Mouse (Mus musculus) C2C12 (cell line): Measurements from ENCODE around the gene Adnp. TPM values are rescaled to one million over a fixed set of nuclear protein-coding genes. Genes with fewer than 3 reads are reported as not detected.

Source experiments
- H3K27me3 ChIP-seq: one replicate; pipeline ENCODE4 v1.6.1; 2011; ENCODE audit not compliant: control insufficient read depth, insufficient read depth, insufficient read length
- H3K36me3 ChIP-seq: one replicate; pipeline ENCODE4 v1.6.1; 2011; ENCODE audit not compliant: control insufficient read depth, insufficient read depth
- H3K4me3 ChIP-seq: one replicate; pipeline ENCODE4 v1.5.1; 2011; ENCODE audit warnings: mild to moderate bottlenecking, control low read depth; ENCODE audit not compliant: poor library complexity, insufficient read depth, severe bottlenecking
- H3K79me2 ChIP-seq: one replicate; pipeline ENCODE4 v1.6.1; 2011; ENCODE audit not compliant: control insufficient read depth, insufficient read depth
- H3K79me3 ChIP-seq: one replicate; pipeline ENCODE4 v1.6.1; 2011; ENCODE audit warnings: low read depth, control low read depth
- H3ac ChIP-seq: one replicate; pipeline ENCODE3; 2011; ENCODE audit warnings: low read depth; ENCODE audit not compliant: control insufficient read depth, insufficient read length
- CEBPB ChIP-seq: IDR thresholded peaks from one replicate; pipeline ENCODE4 v1.6.1; 2011; ENCODE audit warnings: low read depth, mild to moderate bottlenecking, control low read depth, moderate library complexity
- CTCF ChIP-seq: IDR thresholded peaks from one replicate; pipeline ENCODE4 v1.5.1; 2011; ENCODE audit not compliant: control insufficient read depth, insufficient read depth, insufficient read length
- FOSL1 ChIP-seq: IDR thresholded peaks from one replicate; pipeline ENCODE4 v1.8.0; 2011; ENCODE audit warnings: mild to moderate bottlenecking, low read length; ENCODE audit not compliant: poor library complexity, insufficient read depth, severe bottlenecking
- MAX ChIP-seq: IDR thresholded peaks from one replicate; pipeline ENCODE4 v1.6.1; 2011; ENCODE audit warnings: mild to moderate bottlenecking, control low read depth
- MYOD1 ChIP-seq: IDR thresholded peaks from one replicate; pipeline ENCODE4 v1.6.1; 2011; ENCODE audit warnings: low read depth; ENCODE audit not compliant: control insufficient read depth, insufficient read length
- MYOG ChIP-seq: IDR thresholded peaks from one replicate; pipeline ENCODE4 v1.6.1; 2011; ENCODE audit not compliant: control insufficient read depth, insufficient read length; ENCODE audit errors: extremely low read depth
- USF1 ChIP-seq: IDR thresholded peaks from one replicate; pipeline ENCODE4 v1.6.1; 2011; ENCODE audit warnings: low read depth, mild to moderate bottlenecking, control low read depth, moderate library complexity
- polyA plus RNA-seq: library from polyadenylated mRNA; unstranded; fragments of >200 nt; fragmentation: generic; extraction: Trizol; gene quantifications from one replicate; pipeline ENCODE4 v1.2.1, GENCODE M21; 2012; ENCODE audit warnings: missing spikeins

Gene Adnp
- polyA plus RNA-seq, 1 experiment: 7.3 TPM

DNA sequence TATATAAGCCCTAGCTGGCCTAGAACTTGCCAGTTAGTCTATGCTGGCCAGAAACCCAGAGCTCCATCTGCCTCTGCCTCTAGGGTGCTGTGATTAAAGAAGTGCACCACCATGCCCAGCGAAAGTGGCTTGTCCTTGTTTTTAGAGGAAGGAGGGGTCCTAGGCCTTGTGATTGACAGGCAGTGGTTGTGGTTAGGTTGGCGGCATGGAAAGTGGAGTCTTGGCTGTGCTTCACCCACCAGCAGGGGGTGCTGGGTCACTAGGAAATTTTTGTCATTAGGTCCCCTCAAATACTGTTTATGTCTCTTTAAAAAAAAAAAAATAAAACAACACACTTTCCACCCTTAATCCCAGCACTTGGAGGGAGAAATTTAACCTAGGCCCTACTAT lies 41.9 kb upstream of the Adnp start:
- no peaks in the 10 kb centered on the region for H3K36me3 ChIP-seq
- H3K79me2 ChIP-seq: no peaks in the 10 kb centered on the region
- TF ChIP-seq MYOG (no peak), CEBPB (no peak), FOSL1 (no peak), CTCF (no peak), MYOD1 (no peak), MAX (no peak), USF1 (no peak)
- H3K27me3 ChIP-seq: peaks cover 25% of the 10 kb centered on the region
- H3K4me3 ChIP-seq: no peak overlapping the region
- no peaks in the 10 kb centered on the region for H3K79me3 ChIP-seq
- no peak overlapping the region for H3ac ChIP-seq

DNA sequence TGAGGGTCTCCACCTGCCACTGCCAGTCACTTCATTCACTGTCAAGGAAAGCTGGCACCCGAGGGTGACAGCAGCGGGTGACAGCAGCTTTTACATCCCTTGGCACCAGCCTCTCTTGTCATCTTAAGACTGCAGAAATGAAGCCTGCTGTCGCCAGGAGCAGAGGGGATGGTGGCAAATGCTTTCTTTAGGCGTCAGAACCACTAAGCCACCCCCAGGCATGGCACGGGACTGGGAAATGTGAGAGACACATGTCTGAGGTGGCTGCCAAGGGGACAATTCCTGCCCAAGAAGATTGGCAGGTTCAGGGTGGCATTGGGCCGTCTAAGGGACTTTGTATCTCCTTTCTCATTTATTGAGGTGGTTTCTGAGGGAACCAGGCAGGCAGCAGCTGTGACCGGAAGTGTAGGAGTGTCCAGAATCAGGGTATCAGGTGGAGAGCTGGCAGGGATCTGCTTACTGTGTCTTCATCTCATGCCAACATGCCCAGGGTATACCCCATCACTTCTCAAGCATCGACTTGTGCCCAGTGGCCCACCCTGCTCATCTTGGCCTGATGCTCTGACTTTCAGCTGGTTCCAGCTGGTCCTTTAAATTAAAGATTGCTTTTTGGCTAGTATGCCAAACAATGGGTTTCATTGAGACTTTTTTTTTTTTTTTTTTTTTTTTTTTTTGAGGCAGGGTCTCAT lies 41.4 kb upstream of the Adnp start:
- H3K79me3 ChIP-seq: no peaks in the 10 kb centered on the region
- H3K4me3 ChIP-seq: no peak overlapping the region
- H3K79me2 ChIP-seq: no peaks in the 10 kb centered on the region
- TF ChIP-seq FOSL1: no peak
- no peak for TF ChIP-seq MAX
- no peak for TF ChIP-seq CTCF
- no peak for TF ChIP-seq MYOG
- TF ChIP-seq USF1: no peak
- TF ChIP-seq CEBPB: no peak
- no peak for TF ChIP-seq MYOD1
- peaks cover 23% of the 10 kb centered on the region for H3K27me3 ChIP-seq
- no peak overlapping the region for H3ac ChIP-seq
- no peaks in the 10 kb centered on the region for H3K36me3 ChIP-seq

DNA sequence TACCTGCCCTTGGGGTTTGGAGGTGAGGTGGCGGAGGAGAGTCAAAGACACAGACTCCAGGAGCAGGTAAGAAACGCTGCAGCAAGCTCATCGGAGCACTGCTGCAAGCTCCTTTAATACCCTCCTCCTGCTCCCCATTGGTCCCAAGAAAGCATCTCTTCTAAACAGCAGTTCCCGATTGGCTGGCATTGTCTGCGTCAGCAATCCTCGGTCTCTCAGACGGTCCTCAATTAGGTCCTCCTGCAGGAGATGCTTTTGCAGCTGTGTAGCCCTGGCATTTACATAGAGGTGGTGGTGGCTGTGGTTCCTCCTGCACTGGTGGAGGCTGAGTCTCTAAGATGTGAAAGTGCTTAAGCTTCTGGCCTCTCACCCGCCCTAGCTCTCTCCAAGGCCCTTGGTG lies 38.7 kb upstream of the Adnp start:
- Histone ChIP-seq H3K4me3 (no peak overlapping the region), H3ac (no peak overlapping the region), H3K36me3 (no peaks in the 10 kb centered on the region), H3K79me3 (no peaks in the 10 kb centered on the region), H3K79me2 (no peaks in the 10 kb centered on the region), H3K27me3 (peaks cover 18% of the 10 kb centered on the region)
- TF ChIP-seq MAX: no peak
- no peak for TF ChIP-seq MYOG
- TF ChIP-seq USF1: no peak
- no peak for TF ChIP-seq CEBPB
- TF ChIP-seq FOSL1: no peak
- TF ChIP-seq MYOD1: no peak
- no peak for TF ChIP-seq CTCF

DNA sequence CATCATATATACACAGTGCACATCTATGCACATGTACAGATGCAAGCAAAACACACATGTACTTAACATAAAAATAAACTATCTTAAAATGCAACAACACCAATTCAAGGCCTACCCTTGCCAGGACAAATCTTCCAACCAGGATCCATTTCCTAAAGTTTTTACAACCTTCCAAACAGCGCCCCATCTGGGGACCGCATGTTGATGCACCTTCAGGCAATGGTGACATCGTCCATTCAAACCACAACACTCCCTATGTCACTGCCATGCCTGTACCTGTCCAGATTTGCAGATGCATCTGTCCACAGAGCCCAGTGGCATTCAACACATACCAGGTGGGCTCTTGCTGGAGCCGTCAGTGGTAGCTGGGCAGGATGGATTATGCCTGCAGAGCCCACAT lies 36.4 kb upstream of the Adnp start:
- Histone ChIP-seq H3K4me3 (no peak overlapping the region), H3K79me2 (no peaks in the 10 kb centered on the region), H3ac (no peak overlapping the region), H3K27me3 (peaks cover 23% of the 10 kb centered on the region), H3K79me3 (no peaks in the 10 kb centered on the region), H3K36me3 (no peaks in the 10 kb centered on the region)
- TF ChIP-seq USF1: no peak
- no peak for TF ChIP-seq CEBPB
- TF ChIP-seq CTCF: no peak
- TF ChIP-seq MYOG: no peak
- TF ChIP-seq MYOD1: no peak
- no peak for TF ChIP-seq MAX
- no peak for TF ChIP-seq FOSL1

DNA sequence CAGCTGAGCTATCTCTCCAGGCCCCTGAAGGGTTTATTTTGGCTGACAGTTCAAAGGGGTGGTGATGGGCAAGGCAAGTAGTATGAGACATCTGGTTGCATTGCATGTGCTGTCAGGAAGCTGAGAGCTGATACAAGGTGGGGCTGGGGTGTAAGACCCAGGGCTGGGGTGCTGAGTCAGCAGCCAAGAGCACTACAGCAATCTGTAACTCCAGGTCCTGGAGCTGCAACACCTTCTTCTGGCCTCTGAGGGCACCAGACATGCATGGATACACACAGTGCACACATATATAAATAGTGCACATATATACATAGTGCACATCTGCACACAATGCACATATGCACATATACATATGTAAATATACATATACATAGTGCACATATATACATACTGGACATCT lies 35.9 kb upstream of the Adnp start:
- Histone ChIP-seq H3K4me3 (no peak overlapping the region), H3K27me3 (peaks cover 23% of the 10 kb centered on the region), H3K79me3 (no peaks in the 10 kb centered on the region), H3K36me3 (no peaks in the 10 kb centered on the region), H3ac (no peak overlapping the region), H3K79me2 (no peaks in the 10 kb centered on the region)
- TF ChIP-seq CEBPB (no peak), MYOG (no peak), FOSL1 (no peak), CTCF (no peak), MAX (no peak), USF1 (no peak), MYOD1 (no peak)

DNA sequence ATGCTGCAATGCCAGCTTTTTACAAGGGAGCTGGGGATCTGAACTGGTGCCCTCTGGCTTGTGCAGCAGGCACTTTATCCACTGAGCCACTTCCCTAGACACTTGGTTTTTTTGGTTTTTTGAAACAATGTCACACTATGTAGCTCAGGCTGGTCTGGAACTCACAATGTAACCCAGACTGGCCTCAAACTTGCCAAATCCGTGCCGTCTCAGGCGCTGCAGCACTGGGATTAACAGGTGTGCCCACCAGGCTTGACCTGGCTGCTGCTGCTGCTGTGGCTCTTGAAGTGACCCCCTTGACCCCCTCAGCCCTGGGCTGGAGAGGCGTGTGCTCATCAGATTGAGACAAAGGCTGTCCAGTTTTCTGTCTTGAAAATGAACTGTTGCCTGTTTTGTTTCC lies 31.4 kb upstream of the Adnp start:
- H3K36me3 ChIP-seq: no peaks in the 10 kb centered on the region
- no peak overlapping the region for H3ac ChIP-seq
- TF ChIP-seq MAX (no peak), FOSL1 (no peak), USF1 (no peak), CEBPB (no peak), MYOG (no peak), CTCF (no peak), MYOD1 (no peak)
- no peaks in the 10 kb centered on the region for H3K79me2 ChIP-seq
- no peak overlapping the region for H3K4me3 ChIP-seq
- H3K79me3 ChIP-seq: peaks cover 3% of the 10 kb centered on the region
- peaks cover 5% of the 10 kb centered on the region for H3K27me3 ChIP-seq
